Mouse (Mus musculus): Measurements from ENCODE around the gene Bnc2. TPM values are rescaled to one million over a fixed set of nuclear protein-coding genes. Genes with fewer than 3 reads are reported as not detected.

The Bnc2 gene
- polyA plus RNA-seq, 1 experiment: 6.4 TPM

- no peak for TF ChIP-seq POLR2A (IDR thresholded peaks at IDR 0.05; ENCODE audit: insufficient read length, low read depth)
- TF ChIP-seq MAX (IDR thresholded peaks at IDR 0.05; ENCODE audit: low read depth): no peak
- no peak for TF ChIP-seq CEBPB (IDR thresholded peaks at IDR 0.05; ENCODE audit: insufficient read depth, poor library complexity, severe bottlenecking)
- no peak for TF ChIP-seq SRF (IDR thresholded peaks at IDR 0.05; ENCODE audit: control insufficient read depth, insufficient read length, low read depth)
- TF ChIP-seq POLR2AphosphoS2 (IDR thresholded peaks at IDR 0.05; ENCODE audit: insufficient read length, low read depth): no peak
- TF ChIP-seq USF1 (IDR thresholded peaks at IDR 0.05; ENCODE audit: low read depth): no peak
- TF ChIP-seq E2F4 (IDR thresholded peaks at IDR 0.05; ENCODE audit: insufficient read depth): no peak
- no peak for TF ChIP-seq MYOD1 (IDR thresholded peaks at IDR 0.05; ENCODE audit: control insufficient read depth in 1 of 3, insufficient read length in 2 of 3, low read depth in 2 of 3)
- TF ChIP-seq REST (IDR thresholded peaks at IDR 0.05; ENCODE audit: insufficient read depth, insufficient read length): no peak
- no peak for TF ChIP-seq MYOG (IDR thresholded peaks at IDR 0.05; ENCODE audit: control insufficient read depth in 1 of 3, insufficient read depth in 1 of 3, insufficient read length in 2 of 3, low read depth in 2 of 3)
- TF ChIP-seq TCF12 (IDR thresholded peaks at IDR 0.05; ENCODE audit: insufficient read depth, poor library complexity, severe bottlenecking): no peak
- no peak for TF ChIP-seq TCF3 (IDR thresholded peaks at IDR 0.05; ENCODE audit: insufficient read length, low read depth)
- Histone ChIP-seq H3K4me3 (no peak overlapping the region), H3K79me2 (ENCODE audit: control insufficient read depth, insufficient read depth) (peaks cover 14% of the 10 kb centered on the region), H3K27me3 (ENCODE audit: control insufficient read depth, insufficient read depth, insufficient read length) (no peaks in the 10 kb centered on the region), H3K36me3 (ENCODE audit: control insufficient read depth, insufficient read depth) (no peaks in the 10 kb centered on the region), H3ac (ENCODE audit: control insufficient read depth, insufficient read length) (no peak overlapping the region), H3K4me2 (ENCODE audit: low read depth) (no peak overlapping the region)
Observed at GRCm38 (mm10) chr4:84469400-84469799, 205.7 kb downstream of the Bnc2 start.

DNA sequence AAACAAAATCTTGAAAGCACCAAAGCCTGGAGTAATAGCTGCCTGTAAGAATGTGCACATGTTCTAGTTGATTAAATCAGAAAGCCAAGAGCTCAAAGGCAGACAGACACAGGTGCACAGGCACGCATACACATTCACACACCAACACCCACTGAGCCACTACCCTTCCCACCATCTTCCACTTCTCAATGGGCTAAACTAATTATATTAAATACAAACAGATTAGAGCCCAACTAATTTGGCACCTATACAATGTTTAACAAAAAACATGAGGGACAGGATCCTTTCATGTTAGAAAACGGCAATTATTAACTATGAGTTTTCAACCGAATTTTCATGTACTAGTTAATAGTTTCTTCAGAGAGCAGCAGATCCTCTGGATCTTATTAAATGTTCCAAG is 207.4 kb downstream of the Bnc2 start:
- Histone ChIP-seq H3ac (ENCODE audit: control insufficient read depth, insufficient read length) (no peak overlapping the region), H3K4me3 (no peak overlapping the region), H3K36me3 (ENCODE audit: control insufficient read depth, insufficient read depth) (no peaks in the 10 kb centered on the region), H3K4me2 (ENCODE audit: low read depth) (no peak overlapping the region), H3K79me2 (ENCODE audit: control insufficient read depth, insufficient read depth) (peaks cover 14% of the 10 kb centered on the region), H3K27me3 (ENCODE audit: control insufficient read depth, insufficient read depth, insufficient read length) (no peaks in the 10 kb centered on the region)
- TF ChIP-seq MYOD1 (IDR thresholded peaks at IDR 0.05; ENCODE audit: control insufficient read depth in 1 of 3, insufficient read length in 2 of 3, low read depth in 2 of 3) (peak in 1 of 3 experiments; percentile 48), SRF (IDR thresholded peaks at IDR 0.05; ENCODE audit: control insufficient read depth, insufficient read length, low read depth) (no peak)

DNA sequence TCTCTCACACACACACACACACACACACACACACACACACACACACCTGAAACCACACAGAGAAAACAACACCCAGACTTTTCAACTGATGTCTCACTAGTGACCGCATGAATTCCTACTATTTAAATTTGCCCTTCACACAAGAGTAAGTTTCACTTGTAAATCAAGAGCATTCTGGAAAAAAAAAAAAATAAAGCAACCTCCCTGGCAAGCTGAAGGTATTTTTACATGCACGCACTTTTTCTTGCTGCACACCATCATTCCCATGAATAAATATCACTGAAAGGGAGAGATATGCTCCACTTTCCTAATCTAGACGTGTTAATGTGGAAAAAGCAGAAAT is 216.9 kb downstream of the Bnc2 start:
- no peak for TF ChIP-seq SRF (IDR thresholded peaks at IDR 0.05; ENCODE audit: control insufficient read depth, insufficient read length, low read depth)
- no peak for TF ChIP-seq MYOD1 (IDR thresholded peaks at IDR 0.05; ENCODE audit: control insufficient read depth in 1 of 3, insufficient read length in 2 of 3, low read depth in 2 of 3)
- TF ChIP-seq TCF3 (IDR thresholded peaks at IDR 0.05; ENCODE audit: insufficient read length, low read depth): no peak
- no peak for TF ChIP-seq POLR2AphosphoS2 (IDR thresholded peaks at IDR 0.05; ENCODE audit: insufficient read length, low read depth)
- no peak for TF ChIP-seq MYOG (IDR thresholded peaks at IDR 0.05; ENCODE audit: control insufficient read depth in 1 of 3, insufficient read depth in 1 of 3, insufficient read length in 2 of 3, low read depth in 2 of 3)
- no peak overlapping the region for H3K4me3 ChIP-seq
- no peaks in the 10 kb centered on the region for H3K36me3 ChIP-seq (ENCODE audit: control insufficient read depth, insufficient read depth)
- H3ac ChIP-seq (ENCODE audit: control insufficient read depth, insufficient read length): no peak overlapping the region
- H3K79me2 ChIP-seq (ENCODE audit: control insufficient read depth, insufficient read depth): peaks cover 11% of the 10 kb centered on the region
- no peaks in the 10 kb centered on the region for H3K27me3 ChIP-seq (ENCODE audit: control insufficient read depth, insufficient read depth, insufficient read length)
- H3K4me2 ChIP-seq (ENCODE audit: low read depth): peak overlapping the region; percentile 76

GRCm38 (mm10) chr4:84457512-84458217 is 217.4 kb downstream of the Bnc2 start:
- Histone ChIP-seq H3K27me3 (ENCODE audit: control insufficient read depth, insufficient read depth, insufficient read length) (no peaks in the 10 kb centered on the region), H3K4me3 (no peak overlapping the region), H3K36me3 (ENCODE audit: control insufficient read depth, insufficient read depth) (no peaks in the 10 kb centered on the region), H3K79me2 (ENCODE audit: control insufficient read depth, insufficient read depth) (peaks cover 13% of the 10 kb centered on the region), H3ac (ENCODE audit: control insufficient read depth, insufficient read length) (no peak overlapping the region), H3K4me2 (ENCODE audit: low read depth) (peak overlapping the region; percentile 76)
- TF ChIP-seq TCF3 (IDR thresholded peaks at IDR 0.05; ENCODE audit: insufficient read length, low read depth) (no peak), POLR2AphosphoS2 (IDR thresholded peaks at IDR 0.05; ENCODE audit: insufficient read length, low read depth) (no peak), MYOG (IDR thresholded peaks at IDR 0.05; ENCODE audit: control insufficient read depth in 1 of 3, insufficient read depth in 1 of 3, insufficient read length in 2 of 3, low read depth in 2 of 3) (peak in 2 of 3 experiments; percentile 33 to 63), SRF (IDR thresholded peaks at IDR 0.05; ENCODE audit: control insufficient read depth, insufficient read length, low read depth) (no peak), USF1 (IDR thresholded peaks at IDR 0.05; ENCODE audit: low read depth) (peak; percentile 63), POLR2A (IDR thresholded peaks at IDR 0.05; ENCODE audit: insufficient read length, low read depth) (no peak), REST (IDR thresholded peaks at IDR 0.05; ENCODE audit: insufficient read depth, insufficient read length) (no peak), MYOD1 (IDR thresholded peaks at IDR 0.05; ENCODE audit: control insufficient read depth in 1 of 3, insufficient read length in 2 of 3, low read depth in 2 of 3) (peak in 2 of 3 experiments; percentile 67 to 75), CEBPB (IDR thresholded peaks at IDR 0.05; ENCODE audit: insufficient read depth, poor library complexity, severe bottlenecking) (no peak), TCF12 (IDR thresholded peaks at IDR 0.05; ENCODE audit: insufficient read depth, poor library complexity, severe bottlenecking) (peak; percentile 85), MAX (IDR thresholded peaks at IDR 0.05; ENCODE audit: low read depth) (no peak), E2F4 (IDR thresholded peaks at IDR 0.05; ENCODE audit: insufficient read depth) (no peak)

GRCm38 (mm10) chr4:84456853-84457249 is 218.2 kb downstream of the Bnc2 start:
- Histone ChIP-seq H3K4me2 (ENCODE audit: low read depth) (peak overlapping the region; percentile 76), H3K27me3 (ENCODE audit: control insufficient read depth, insufficient read depth, insufficient read length) (no peaks in the 10 kb centered on the region), H3K36me3 (ENCODE audit: control insufficient read depth, insufficient read depth) (no peaks in the 10 kb centered on the region), H3K79me2 (ENCODE audit: control insufficient read depth, insufficient read depth) (peaks cover 15% of the 10 kb centered on the region), H3K4me3 (no peak overlapping the region), H3ac (ENCODE audit: control insufficient read depth, insufficient read length) (no peak overlapping the region)
- TF ChIP-seq REST (IDR thresholded peaks at IDR 0.05; ENCODE audit: insufficient read depth, insufficient read length) (no peak), MAX (IDR thresholded peaks at IDR 0.05; ENCODE audit: low read depth) (no peak)
